Mouse (Mus musculus) heart, embryonic 14.5 days (tissue): ENCODE measurements around the gene Pdxp. TPM values are rescaled to one million over a fixed set of nuclear protein-coding genes. Genes with fewer than 3 reads are reported as not detected.

Source experiments
- ATAC-seq: fragments of 200-750 bp; cut with Nextera tagmentation; 2 replicates; pipeline ENCODE4 v1.8.0; 2017; ENCODE audit warnings: low read depth, moderate TSS enrichment; ENCODE audit not compliant: insufficient number of reproducible peaks, insufficient read depth, low FRiP score
- H3K27ac ChIP-seq, 2 experiments: fragments of 200-500 bp in 1 of 2; fragments of 300-500 bp in 1 of 2; sonication (generic) in 1 of 2; replicated peaks in 1 of 2; 2 replicates each; pipeline ENCODE4 v1.5.1; 2012 to 2014; ENCODE audit warnings: low read depth in 2 of 2, low read length in 2 of 2, control low read depth in 1 of 2, mild to moderate bottlenecking in 1 of 2, mixed read lengths in 1 of 2; ENCODE audit not compliant: control insufficient read depth in 1 of 2, insufficient read depth in 1 of 2
- H3K27me3 ChIP-seq: fragments of 300-500 bp; sonication (generic); 2 replicates; pipeline ENCODE4 v1.6.1; 2014; ENCODE audit warnings: mild to moderate bottlenecking, low read length, control low read depth; ENCODE audit not compliant: control insufficient read depth, insufficient read depth
- H3K36me3 ChIP-seq: fragments of 300-500 bp; sonication (generic); 2 replicates; pipeline ENCODE4 v1.6.1; 2014; ENCODE audit warnings: mild to moderate bottlenecking, control low read depth, low read length, mixed read lengths; ENCODE audit not compliant: control insufficient read depth, insufficient read depth
- H3K4me1 ChIP-seq, 2 experiments: fragments of 200-500 bp in 1 of 2; fragments of 300-500 bp in 1 of 2; sonication (generic) in 1 of 2; 2 replicates each; pipeline ENCODE4 v1.6.1; 2012 to 2014; ENCODE audit warnings: low read length in 2 of 2, control low read depth in 1 of 2, mixed read lengths in 1 of 2; ENCODE audit not compliant: control insufficient read depth in 2 of 2, insufficient read depth in 2 of 2
- H3K4me2 ChIP-seq: fragments of 300-500 bp; sonication (generic); 2 replicates; pipeline ENCODE4 v1.6.1; 2014; ENCODE audit warnings: mild to moderate bottlenecking, low read length
- H3K4me3 ChIP-seq, 2 experiments: fragments of 200-500 bp in 1 of 2; fragments of 300-500 bp in 1 of 2; sonication (generic) in 1 of 2; 2 replicates each; pipeline ENCODE4 v1.5.1; 2012 to 2014; ENCODE audit warnings: low read length in 2 of 2, mild to moderate bottlenecking in 2 of 2, control low read depth in 1 of 2, low read depth in 1 of 2, moderate library complexity in 1 of 2; ENCODE audit not compliant: control insufficient read depth in 1 of 2, insufficient read depth in 1 of 2
- H3K9ac ChIP-seq: fragments of 300-500 bp; sonication (generic); 2 replicates; pipeline ENCODE4 v1.6.1; 2014; ENCODE audit warnings: mild to moderate bottlenecking, low read length
- H3K9me3 ChIP-seq: fragments of 300-500 bp; sonication (generic); 2 replicates; pipeline ENCODE4 v1.6.1; 2016; ENCODE audit warnings: low read length, control low read depth; ENCODE audit not compliant: control insufficient read depth
- WGBS: fragments of 180-500 bp; shearing (Covaris S2); extraction: QIAGEN DNeasy Blood & Tissue Kit; methylation state at CpG from one replicate; pipeline ENCODE4 v1.1.7; 2014; 5-methylcytosine and 5-hydroxymethylcytosine counted together
- polyA plus RNA-seq: library from polyadenylated mRNA; unstranded; fragments of >200 nt; fragmentation: Nextera tagmentation; extraction: Ambion mirVana; gene quantifications from 2 replicates; pipeline ENCODE4 v1.2.1, GENCODE M21; 2014

Gene Pdxp
- polyA plus RNA-seq, 1 experiment from 2014 or later: 26.2 TPM

DNA sequence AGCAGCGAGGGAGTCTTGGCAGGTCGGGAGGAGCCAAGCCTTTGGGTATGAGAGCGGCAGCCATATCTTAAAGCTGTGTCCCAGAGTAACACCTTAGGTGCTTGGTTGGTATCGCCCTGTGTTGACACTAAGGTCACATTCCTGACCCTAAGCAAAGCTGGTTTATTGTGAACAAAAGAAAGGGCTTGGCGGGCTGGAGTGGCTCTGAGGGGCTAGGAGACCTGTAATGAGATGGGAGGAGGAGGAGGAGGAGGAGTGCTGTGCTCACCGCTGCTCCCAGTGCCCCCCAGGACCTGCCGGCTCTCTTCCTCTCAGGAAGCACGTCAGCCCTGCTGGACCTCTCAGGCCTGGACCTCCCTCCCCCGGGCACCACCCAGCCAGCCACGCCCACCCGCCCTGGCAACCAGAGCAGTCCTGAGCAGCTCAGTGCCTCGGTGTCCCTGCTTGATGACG, 24.3 kb upstream of the Pdxp start:
- no peak overlapping the region for H3K4me3 ChIP-seq
- no peak overlapping the region; a peak in 1 of 4 replicates for H3K27ac ChIP-seq
- H3K4me2 ChIP-seq: no peak overlapping the region
- no peaks in the 10 kb centered on the region for H3K9me3 ChIP-seq
- peaks cover 29 to 42% of the 10 kb centered on the region in 2 experiments for H3K4me1 ChIP-seq
- ATAC-seq: no peak
- WGBS: 39% methylated on average over 13 of the region's 13 CpGs
- no peaks in the 10 kb centered on the region for H3K27me3 ChIP-seq
- no peak overlapping the region; the same call in 1 of the 2 replicates for H3K9ac ChIP-seq
- peaks cover 90% of the 10 kb centered on the region for H3K36me3 ChIP-seq

GRCm38 (mm10) chr15:78892440-78892839, 21.3 kb upstream of the Pdxp start:
- Histone ChIP-seq H3K4me3 (no peak overlapping the region), H3K27me3 (no peaks in the 10 kb centered on the region), H3K9ac (peak overlapping the region; percentile 30; the same call in 1 of the 2 replicates), H3K9me3 (no peaks in the 10 kb centered on the region), H3K36me3 (peaks cover 71% of the 10 kb centered on the region), H3K4me1 (peaks cover 47 to 68% of the 10 kb centered on the region in 2 experiments), H3K27ac (peak overlapping the region in 1 of 2 experiments; percentile 45; a peak in 2 of 4 replicates), H3K4me2 (no peak overlapping the region)
- 31% methylated on average over 7 of the region's 7 CpGs for WGBS
- no peak for ATAC-seq

- WGBS: 66% methylated on average over 13 of the region's 13 CpGs
- Histone ChIP-seq H3K4me1 (peaks cover 52 to 70% of the 10 kb centered on the region in 2 experiments), H3K27me3 (no peaks in the 10 kb centered on the region), H3K36me3 (peaks cover 53% of the 10 kb centered on the region), H3K4me2 (no peak overlapping the region), H3K27ac (peak overlapping the region; percentile 45 to 72; a peak in 3 of 4 replicates), H3K9ac (peak overlapping the region; percentile 43), H3K9me3 (no peaks in the 10 kb centered on the region), H3K4me3 (no peak overlapping the region)
- no peak for ATAC-seq
Measured at GRCm38 (mm10) chr15:78894726-78895125, 19.0 kb upstream of the Pdxp start.

GRCm38 (mm10) chr15:78895741-78896140, 18.0 kb upstream of the Pdxp start:
- Histone ChIP-seq H3K4me2 (no peak overlapping the region), H3K9ac (no peak overlapping the region; the same call in 1 of the 2 replicates), H3K36me3 (peaks cover 44% of the 10 kb centered on the region), H3K4me3 (no peak overlapping the region), H3K4me1 (peaks cover 54 to 75% of the 10 kb centered on the region in 2 experiments), H3K9me3 (no peaks in the 10 kb centered on the region), H3K27me3 (no peaks in the 10 kb centered on the region), H3K27ac (no peak overlapping the region)
- 86% methylated on average over 2 of the region's 2 CpGs for WGBS
- ATAC-seq: no peak

GRCm38 (mm10) chr15:78896149-78896548, 17.6 kb upstream of the Pdxp start:
- H3K36me3 ChIP-seq: peaks cover 40% of the 10 kb centered on the region
- H3K4me1 ChIP-seq: peaks cover 58 to 79% of the 10 kb centered on the region in 2 experiments
- H3K9me3 ChIP-seq: no peaks in the 10 kb centered on the region
- ATAC-seq: no peak
- no peak overlapping the region for H3K27ac ChIP-seq
- no peak overlapping the region; the same call in 1 of the 2 replicates for H3K9ac ChIP-seq
- H3K4me3 ChIP-seq: no peak overlapping the region
- WGBS: 80% methylated on average over 3 of the region's 3 CpGs
- H3K27me3 ChIP-seq: no peaks in the 10 kb centered on the region
- H3K4me2 ChIP-seq: no peak overlapping the region

DNA sequence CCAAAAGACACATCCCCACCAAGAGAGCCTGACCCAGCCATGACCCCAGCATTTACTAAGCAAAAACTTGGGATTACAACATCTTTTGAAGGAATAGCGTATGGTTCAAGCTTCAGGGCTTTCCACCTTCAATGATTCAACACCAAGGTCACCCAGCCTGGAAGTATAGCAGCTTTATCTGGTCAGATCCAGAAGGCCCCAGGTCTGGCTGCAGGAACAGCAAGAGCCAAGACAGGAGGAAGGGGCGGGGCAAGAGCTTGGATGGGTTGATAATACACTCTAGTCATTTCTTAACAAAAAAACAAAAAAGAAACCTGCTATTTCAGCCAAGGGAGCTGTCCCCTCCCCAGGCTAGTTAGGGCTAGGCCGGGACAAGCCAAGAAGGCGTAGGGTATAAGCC, 16.2 kb upstream of the Pdxp start:
- ATAC-seq: no peak
- Histone ChIP-seq H3K9me3 (no peaks in the 10 kb centered on the region), H3K4me1 (peaks cover 55 to 74% of the 10 kb centered on the region in 2 experiments), H3K27me3 (no peaks in the 10 kb centered on the region), H3K36me3 (peaks cover 35% of the 10 kb centered on the region), H3K27ac (no peak overlapping the region; a peak in 1 of 4 replicates), H3K9ac (no peak overlapping the region; the same call in 1 of the 2 replicates), H3K4me3 (no peak overlapping the region), H3K4me2 (no peak overlapping the region)
- 78% methylated on average over 4 of the region's 4 CpGs for WGBS

GRCm38 (mm10) chr15:78898507-78899001, 15.2 kb upstream of the Pdxp start:
- H3K4me1 ChIP-seq: peaks cover 45 to 66% of the 10 kb centered on the region in 2 experiments

More at GRCm38 (mm10) chr15:78898507-78899001, 15.2 kb upstream of the Pdxp start:
- peaks cover 34% of the 10 kb centered on the region for H3K36me3 ChIP-seq
- no peaks in the 10 kb centered on the region for H3K27me3 ChIP-seq
- H3K9me3 ChIP-seq: no peaks in the 10 kb centered on the region
- peak overlapping the region; percentile 87 for H3K9ac ChIP-seq
- H3K4me3 ChIP-seq: peak overlapping the region in 1 of 2 experiments; percentile 82; a peak in 2 of 4 replicates
- WGBS: 39% methylated on average over 6 of the region's 6 CpGs
- ATAC-seq: no peak
- peak overlapping the region in 1 of 2 experiments; percentile 80; a peak in 2 of 4 replicates for H3K27ac ChIP-seq
- peak overlapping the region; percentile 92 for H3K4me2 ChIP-seq
